Mouse (Mus musculus) Patski (cell line): ENCODE results near the gene Sparc. TPM values are rescaled to one million over a fixed set of nuclear protein-coding genes. Genes with fewer than 3 reads are reported as not detected.
"Not testable (repeated sequence)": the region's sequence is repeated elsewhere in the genome, so short reads cannot be mapped to it uniquely, and the experiment has no call there.

Experiments used
- ATAC-seq: fragments of 100-300 bp; one replicate; pipeline ENCODE4 v1.8.0; 2021
- CTCF ChIA-PET: fragments of 350-600 bp; sonication (Branson Sonifier 250); formaldehyde crosslinking; loops from one replicate; lab custom pipeline; 2022; ENCODE audit warnings: inconsistent platforms; lab: Charles Lee
- POLR2A ChIA-PET: fragments of 350-600 bp; sonication (Branson Sonifier 250); formaldehyde crosslinking; loops from one replicate; lab custom pipeline; 2022; ENCODE audit warnings: antibody characterized with exemption, inconsistent platforms; lab: Charles Lee
- DNase-seq: peaks from one replicate; pipeline ENCODE4 v3.0.0-alpha.2; 2011; ENCODE audit warnings: low read depth, low spot score
- H3K27me3 ChIP-seq: fragments of 371-371 bp; one replicate; pipeline ENCODE4 v1.5.1; 2021
- CTCF ChIP-seq: fragments of 100-300 bp; IDR thresholded peaks from one replicate; pipeline ENCODE4 v1.5.1; 2021
- in situ Hi-C: fragments of 300-500 bp; cut with MboI; formaldehyde crosslinking; loops from 3 replicates; pipeline ENCODE4 v1.11.1; 2018; ENCODE audit warnings: low pct_unique_long_range_greater_than_20kb, mixed read lengths
- polyA plus RNA-seq: library from polyadenylated mRNA; unstranded; gene quantifications from one replicate; pipeline ENCODE4 v1.2.3, GENCODE M21; 2021

Sparc gene
- polyA plus RNA-seq, 1 experiment from 2014 or later, result 789 TPM

DNA sequence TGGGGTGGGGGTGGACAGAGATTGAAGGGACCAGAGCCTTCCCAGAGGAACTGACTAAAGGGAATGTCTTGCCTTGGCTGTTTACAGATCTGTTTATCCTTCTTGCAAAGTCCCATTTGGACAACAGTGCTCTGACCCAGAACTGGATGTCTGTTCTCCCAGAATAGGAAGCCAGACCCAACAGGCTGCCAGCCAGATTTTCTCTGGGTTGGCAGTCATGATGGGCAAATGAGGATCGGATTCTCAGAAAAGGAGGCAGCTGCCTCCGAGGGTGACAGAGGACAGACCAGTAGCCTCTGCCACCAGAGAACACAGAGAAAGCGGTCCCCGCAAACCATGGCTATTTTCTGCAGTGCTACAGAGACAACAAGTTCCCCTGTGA, 3.7 kb downstream of the Sparc start:
- DNase-seq (no peak), ATAC-seq (peak; percentile 2)
- TF ChIP-seq CTCF, result no peak
- ChIA-PET POLR2A (interaction anchor here (0.9 to 3.7 kb wide), 8 partner anchors 9 to 40 kb away, joined by 3 to 24 read pairs (median 4); no protein-coding TSS in a partner anchor), CTCF (interaction anchor here (1.2 to 8.0 kb wide), 5 partner anchors 9 to 30 kb away, joined by 3 to 45 read pairs (median 5); no protein-coding TSS in a partner anchor)
- in situ Hi-C loops, result no loop called here
- no peaks in the 10 kb centered on the region for H3K27me3 ChIP-seq

GRCm38 (mm10) chr11:55418704-55419061, 4.3 kb downstream of the Sparc start:
- ATAC-seq (no peak), DNase-seq (no peak)
- no peak for TF ChIP-seq CTCF
- no peaks in the 10 kb centered on the region for H3K27me3 ChIP-seq
- CTCF ChIA-PET, result interaction anchor here (0.8 to 8.0 kb wide), 7 partner anchors 10 to 32 kb away, joined by 3 to 45 read pairs (median 3); no protein-coding TSS in a partner anchor
- in situ Hi-C loops, result no loop called here
- POLR2A ChIA-PET, result interaction anchor here (1.0 to 3.7 kb wide), 7 partner anchors 9 to 41 kb away, joined by 3 to 24 read pairs (median 5); no protein-coding TSS in a partner anchor

DNA sequence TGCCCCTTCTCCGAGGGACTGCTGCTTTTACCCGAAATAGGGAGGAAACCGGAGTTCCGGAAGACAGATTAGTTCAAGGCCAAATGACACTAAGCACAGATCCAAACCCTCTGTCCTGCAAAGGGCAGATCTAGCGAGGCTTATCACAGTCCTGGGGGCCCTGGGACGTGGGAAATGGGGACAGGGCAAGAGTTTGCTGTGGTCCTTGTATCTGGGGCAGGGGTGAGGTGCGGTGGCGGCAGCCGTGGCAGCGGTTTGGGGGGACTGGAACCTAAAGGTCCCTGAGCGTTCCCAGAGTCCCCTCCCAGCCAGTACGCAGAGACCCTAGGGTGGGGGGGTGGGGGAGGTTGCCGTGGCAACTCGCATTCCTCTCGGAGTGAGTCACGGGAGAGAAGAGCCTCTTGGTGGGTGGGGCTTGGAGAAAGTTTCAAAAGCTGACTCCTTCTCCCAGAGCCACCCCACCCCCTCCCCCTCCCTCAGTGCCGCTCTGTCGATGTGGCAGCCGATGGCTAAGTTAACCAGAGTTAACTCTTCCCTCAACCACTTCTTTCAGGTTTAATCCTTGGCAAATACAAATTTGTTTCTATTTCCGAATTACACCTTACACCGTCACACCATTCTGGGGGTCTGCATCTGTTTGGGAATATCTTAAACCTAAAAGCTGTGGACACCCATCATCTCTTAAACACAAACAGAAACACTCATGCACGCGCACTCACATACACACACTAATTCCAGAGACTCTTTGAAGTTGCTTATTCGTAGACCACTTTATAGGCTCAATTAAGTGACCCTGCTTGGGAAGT, 4.9 kb downstream of the Sparc start:
- peak; percentile 38 for ATAC-seq
- no peak for TF ChIP-seq CTCF
- ChIA-PET POLR2A (interaction anchor here (1.0 to 3.7 kb wide), 7 partner anchors 10 to 41 kb away, joined by 3 to 24 read pairs (median 5); no protein-coding TSS in a partner anchor), CTCF (interaction anchor here (0.8 to 8.0 kb wide), 7 partner anchors 10 to 32 kb away, joined by 3 to 45 read pairs (median 5); no protein-coding TSS in a partner anchor)
- DNase-seq, result no peak
- in situ Hi-C loops, result no loop called here
- no peaks in the 10 kb centered on the region for H3K27me3 ChIP-seq

DNA sequence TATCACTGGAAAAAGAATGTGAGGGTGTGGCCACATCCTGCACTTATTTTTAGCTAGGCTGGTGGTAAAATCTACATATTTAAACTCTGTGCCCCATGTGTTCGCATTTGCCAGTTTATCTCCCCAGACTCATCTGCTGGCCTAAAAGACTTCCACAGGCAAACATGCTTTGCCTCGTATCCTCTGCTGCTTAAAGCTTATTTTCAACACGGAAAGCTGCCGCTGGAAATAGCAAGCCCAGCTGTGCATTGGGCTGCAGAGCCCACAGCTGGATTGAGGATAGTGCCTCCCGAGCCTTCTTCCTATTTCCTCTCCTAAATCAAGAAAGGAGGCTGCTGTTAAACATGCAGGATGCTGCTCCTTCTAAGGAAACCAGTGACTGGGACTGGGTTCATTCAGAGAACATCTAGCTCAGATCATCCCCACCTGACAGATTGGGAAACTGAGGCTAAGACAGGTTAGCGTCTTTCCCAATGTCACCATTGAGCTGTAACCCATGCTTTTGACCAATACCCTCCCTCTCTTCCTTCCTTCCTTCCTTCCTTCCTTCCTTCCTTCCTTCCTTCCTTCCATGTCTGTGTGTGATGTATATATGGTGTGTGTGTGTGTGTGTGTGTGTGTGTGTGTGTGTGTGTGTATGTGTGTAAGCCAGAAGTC, 6.2 kb downstream of the Sparc start:
- ChIA-PET POLR2A (interaction anchor here (0.6 to 3.7 kb wide), 4 partner anchors 10 to 32 kb away, joined by 4 to 24 read pairs (median 8); no protein-coding TSS in a partner anchor), CTCF (interaction anchor here (1.1 to 3.6 kb wide), 4 partner anchors 11 to 30 kb away, joined by 3 to 18 read pairs (median 8); no protein-coding TSS in a partner anchor)
- ATAC-seq (no peak), DNase-seq (no peak)
- H3K27me3 ChIP-seq, result no peaks in the 10 kb centered on the region
- in situ Hi-C loops, result no loop called here
- no peak for TF ChIP-seq CTCF

- DNase-seq, ATAC-seq, H3K27me3 ChIP-seq, in situ Hi-C loops: not testable (repeated sequence)
- ChIA-PET CTCF (interaction anchor here (1.0 to 3.6 kb wide), 4 partner anchors 10 to 30 kb away, joined by 4 to 18 read pairs (median 8); no protein-coding TSS in a partner anchor), POLR2A (interaction anchor here (0.6 to 1.7 kb wide), 5 partner anchors 19 to 328 kb away, joined by 3 to 5 read pairs (median 3); no protein-coding TSS in a partner anchor)
Measured at GRCm38 (mm10) chr11:55415731-55416130, 7.3 kb downstream of the Sparc start.

DNA sequence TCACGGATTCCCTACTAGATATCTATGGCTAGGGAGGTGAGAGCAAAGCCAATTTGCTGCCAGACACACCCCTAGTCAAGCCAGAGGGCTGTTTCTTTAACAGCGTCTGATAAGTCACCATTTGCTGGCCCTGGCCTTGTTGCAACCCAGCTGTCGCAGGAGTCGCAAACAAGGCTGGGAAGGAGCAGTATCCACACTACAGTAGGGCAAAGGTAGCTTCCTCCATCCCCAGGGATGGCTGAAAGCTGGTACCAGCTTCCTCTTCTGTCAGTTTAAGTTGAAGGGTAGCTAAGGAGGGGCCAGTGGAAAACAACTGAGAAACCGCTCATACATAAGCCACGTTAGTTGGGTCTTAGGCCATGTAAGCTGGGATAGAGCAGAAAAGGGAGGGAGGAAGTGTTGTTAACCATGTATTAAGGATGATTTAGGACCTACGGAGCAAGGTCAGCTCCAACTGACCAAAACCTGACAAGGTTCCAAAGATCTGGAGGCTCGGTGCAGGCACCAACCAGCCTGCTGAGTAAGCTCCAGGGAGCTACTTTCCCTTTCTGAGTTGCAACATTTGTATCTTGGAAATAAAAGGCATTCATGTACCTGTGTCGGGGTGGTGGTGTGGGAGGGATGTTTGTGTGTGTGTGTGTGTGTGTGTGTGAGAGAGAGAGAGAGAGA, 7.8 kb downstream of the Sparc start:
- ChIA-PET POLR2A (interaction anchor here (0.7 to 1.7 kb wide), 3 partner anchors 28 to 328 kb away, joined by 3 read pairs; no protein-coding TSS in a partner anchor), CTCF (interaction anchor here (1.0 to 3.6 kb wide), 5 partner anchors 10 to 30 kb away, joined by 3 to 18 read pairs (median 5); no protein-coding TSS in a partner anchor)
- DNase-seq (no peak), ATAC-seq (no peak)
- no peaks in the 10 kb centered on the region for H3K27me3 ChIP-seq
- in situ Hi-C loops, result no loop called here
- TF ChIP-seq CTCF, result no peak

- H3K27me3 ChIP-seq, result no peaks in the 10 kb centered on the region
- POLR2A ChIA-PET, result no interaction called here
- DNase-seq (no peak), ATAC-seq (no peak)
- in situ Hi-C loops, result no loop called here
- no peak for TF ChIP-seq CTCF
- CTCF ChIA-PET, result interaction anchor here (1.1 to 3.6 kb wide), 4 partner anchors 15 to 31 kb away, joined by 3 to 18 read pairs (median 6); no protein-coding TSS in a partner anchor
Measured at GRCm38 (mm10) chr11:55414314-55414713, 8.7 kb downstream of the Sparc start.

DNA sequence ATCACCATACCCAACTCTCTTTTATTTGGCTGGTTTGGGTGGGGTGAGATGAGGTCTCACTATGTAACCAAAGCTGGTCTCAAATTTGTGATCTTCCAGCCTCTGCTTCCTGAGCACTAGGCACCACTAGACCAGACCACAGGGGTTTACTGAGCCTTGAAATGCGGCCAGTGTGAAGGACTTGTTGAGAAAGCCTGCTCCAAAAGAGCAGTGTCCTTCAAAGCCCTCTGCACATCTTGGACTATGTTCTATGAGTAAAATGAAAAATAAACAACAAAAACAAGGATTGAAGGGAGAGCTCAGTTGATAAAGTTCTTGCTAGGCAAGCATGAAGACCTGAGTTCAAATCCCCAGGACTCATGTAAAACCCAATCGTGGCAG, 9.6 kb downstream of the Sparc start:
- in situ Hi-C loops, result no loop called here
- ChIA-PET CTCF (interaction anchor here (0.7 to 3.1 kb wide), 5 partner anchors 9 to 31 kb away, joined by 3 to 6 read pairs (median 3); no protein-coding TSS in a partner anchor), POLR2A (no interaction called here)
- ATAC-seq (no peak), DNase-seq (no peak)
- H3K27me3 ChIP-seq, result no peaks in the 10 kb centered on the region
- no peak for TF ChIP-seq CTCF

DNA sequence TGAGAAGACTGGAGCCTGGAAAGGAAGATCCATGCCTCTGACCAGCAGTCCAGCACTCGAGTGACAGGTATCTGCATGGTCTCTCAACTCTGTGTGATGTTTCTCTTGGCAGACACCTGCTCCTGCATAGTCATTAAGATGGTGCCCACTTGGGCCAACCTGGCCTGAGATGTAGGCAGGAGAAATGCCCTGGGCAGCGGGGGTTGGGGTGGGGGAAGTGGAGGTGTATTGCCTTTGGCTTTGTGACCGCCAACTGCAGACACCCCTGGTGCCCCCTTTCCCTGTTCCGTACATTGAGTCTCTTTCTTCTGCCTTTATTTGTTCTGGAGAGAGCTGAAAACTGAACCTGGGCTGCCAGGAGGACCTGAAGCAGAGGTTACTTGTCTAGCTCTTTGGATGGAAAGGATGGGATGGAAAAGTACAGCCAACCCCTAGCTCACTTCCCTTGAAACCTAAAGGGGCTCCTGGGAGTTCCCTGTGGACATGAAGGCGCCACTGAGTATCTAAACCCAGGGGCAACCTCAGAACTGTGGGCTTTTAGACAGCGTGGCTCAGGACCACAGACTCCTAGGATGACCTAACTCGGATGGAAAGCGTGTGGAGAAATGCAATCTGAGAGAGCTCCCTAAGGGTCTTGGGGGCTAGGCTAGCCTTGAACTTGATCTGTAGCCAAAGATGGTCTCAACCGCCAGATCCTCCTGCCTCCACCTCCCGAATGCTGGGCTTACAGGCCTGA, 10.1 kb downstream of the Sparc start:
- ATAC-seq, result no peak

More for the DNA sequence above, 10.1 kb downstream of the Sparc start:
- ChIA-PET POLR2A (no interaction called here), CTCF (interaction anchor here (0.8 to 3.1 kb wide), 4 partner anchors 8 to 32 kb away, joined by 3 to 6 read pairs (median 3); no protein-coding TSS in a partner anchor)
- H3K27me3 ChIP-seq, result no peaks in the 10 kb centered on the region
- TF ChIP-seq CTCF, result no peak
- in situ Hi-C loops, result no loop called here
- DNase-seq, result no peak
